Mouse (Mus musculus): ENCODE measurements around the gene Keg1. TPM values are rescaled to one million over a fixed set of nuclear protein-coding genes. Genes with fewer than 3 reads are reported as not detected.
"Not testable (repeated sequence)": the region's sequence is repeated elsewhere in the genome, so short reads cannot be mapped to it uniquely, and the experiment has no call there.

Keg1 gene
- polyA plus RNA-seq, 1 experiment from 2014 or later = 0.43 TPM

- no peak overlapping the region for H3K9ac ChIP-seq (ENCODE audit: low read length)
- ATAC-seq (replicated peaks; ENCODE audit: low FRiP score, low TSS enrichment, low read depth) (no peak), DNase-seq (ENCODE audit: low spot score) (no peak)
- no peaks in the 10 kb centered on the region for H3K27me3 ChIP-seq (replicated peaks; ENCODE audit: control insufficient read depth, insufficient read depth, low read length)
- no peak overlapping the region for H3K4me2 ChIP-seq (ENCODE audit: low read length)
- H3K36me3 ChIP-seq (ENCODE audit: control insufficient read depth, insufficient read depth, low read length) = no peaks in the 10 kb centered on the region
- H3K27ac ChIP-seq (ENCODE audit: low read depth) = no peak overlapping the region
- no peaks in the 10 kb centered on the region for H3K9me3 ChIP-seq (ENCODE audit: control insufficient read depth, low read length)
- no peaks in the 10 kb centered on the region for H3K4me1 ChIP-seq (replicated peaks; ENCODE audit: control insufficient read depth, insufficient read depth, low read length)
- H3K4me3 ChIP-seq (ENCODE audit: low read depth, low read length) = no peak overlapping the region
Observed at GRCm38 (mm10) chr19:12696221-12696620, 635 bp downstream of the Keg1 start.

- Histone ChIP-seq H3K27ac (ENCODE audit: low read depth) (no peak overlapping the region), H3K4me3 (ENCODE audit: low read depth, low read length) (no peak overlapping the region), H3K27me3 (replicated peaks; ENCODE audit: control insufficient read depth, insufficient read depth, low read length) (no peaks in the 10 kb centered on the region), H3K9me3 (ENCODE audit: control insufficient read depth, low read length) (no peaks in the 10 kb centered on the region), H3K9ac (ENCODE audit: low read length) (no peak overlapping the region), H3K36me3 (ENCODE audit: control insufficient read depth, insufficient read depth, low read length) (no peaks in the 10 kb centered on the region), H3K4me1 (replicated peaks; ENCODE audit: control insufficient read depth, insufficient read depth, low read length) (no peaks in the 10 kb centered on the region), H3K4me2 (ENCODE audit: low read length) (no peak overlapping the region)
- 83% methylated on average over 2 of the region's 2 CpGs for WGBS
- DNase-seq (ENCODE audit: low spot score) = no peak
- ATAC-seq (replicated peaks; ENCODE audit: low FRiP score, low TSS enrichment, low read depth) = no peak
Observed at GRCm38 (mm10) chr19:12708458-12708857, 12.9 kb downstream of the Keg1 start.

GRCm38 (mm10) chr19:12708986-12709385 is 13.4 kb downstream of the Keg1 start:
- H3K9me3 ChIP-seq (ENCODE audit: control insufficient read depth, low read length) = no peaks in the 10 kb centered on the region
- ATAC-seq (replicated peaks; ENCODE audit: low FRiP score, low TSS enrichment, low read depth) = no peak
- H3K4me3 ChIP-seq (ENCODE audit: low read depth, low read length) = no peak overlapping the region
- no peak for DNase-seq (ENCODE audit: low spot score)
- no peaks in the 10 kb centered on the region for H3K27me3 ChIP-seq (replicated peaks; ENCODE audit: control insufficient read depth, insufficient read depth, low read length)
- no peak overlapping the region for H3K9ac ChIP-seq (ENCODE audit: low read length)
- H3K27ac ChIP-seq (ENCODE audit: low read depth) = no peak overlapping the region
- H3K4me1 ChIP-seq (replicated peaks; ENCODE audit: control insufficient read depth, insufficient read depth, low read length) = no peaks in the 10 kb centered on the region
- H3K36me3 ChIP-seq (ENCODE audit: control insufficient read depth, insufficient read depth, low read length) = no peaks in the 10 kb centered on the region
- H3K4me2 ChIP-seq (ENCODE audit: low read length) = no peak overlapping the region

- WGBS = 74% methylated on average over 6 of the region's 6 CpGs
- Histone ChIP-seq H3K9me3 (ENCODE audit: control insufficient read depth, low read length) (no peaks in the 10 kb centered on the region), H3K36me3 (ENCODE audit: control insufficient read depth, insufficient read depth, low read length) (no peaks in the 10 kb centered on the region), H3K27ac (ENCODE audit: low read depth) (no peak overlapping the region), H3K9ac (ENCODE audit: low read length) (no peak overlapping the region), H3K4me1 (replicated peaks; ENCODE audit: control insufficient read depth, insufficient read depth, low read length) (no peaks in the 10 kb centered on the region), H3K27me3 (replicated peaks; ENCODE audit: control insufficient read depth, insufficient read depth, low read length) (no peaks in the 10 kb centered on the region), H3K4me3 (ENCODE audit: low read depth, low read length) (no peak overlapping the region), H3K4me2 (ENCODE audit: low read length) (no peak overlapping the region)
- ATAC-seq (replicated peaks; ENCODE audit: low FRiP score, low TSS enrichment, low read depth) (no peak), DNase-seq (ENCODE audit: low spot score) (no peak)
Observed at GRCm38 (mm10) chr19:12719189-12719588, 23.6 kb downstream of the Keg1 start.

GRCm38 (mm10) chr19:12720463-12720862 is 24.9 kb downstream of the Keg1 start:
- DNase-seq (ENCODE audit: low spot score) = no peak
- Histone ChIP-seq H3K4me1 (replicated peaks; ENCODE audit: control insufficient read depth, insufficient read depth, low read length) (no peaks in the 10 kb centered on the region), H3K9ac (ENCODE audit: low read length) (no peak overlapping the region), H3K27ac (ENCODE audit: low read depth) (no peak overlapping the region), H3K9me3 (ENCODE audit: control insufficient read depth, low read length) (no peaks in the 10 kb centered on the region), H3K4me2 (ENCODE audit: low read length) (no peak overlapping the region), H3K36me3 (ENCODE audit: control insufficient read depth, insufficient read depth, low read length) (no peaks in the 10 kb centered on the region), H3K27me3 (replicated peaks; ENCODE audit: control insufficient read depth, insufficient read depth, low read length) (no peaks in the 10 kb centered on the region), H3K4me3 (ENCODE audit: low read depth, low read length) (no peak overlapping the region)
- WGBS = 60% methylated on average over 2 of the region's 2 CpGs
- ATAC-seq (replicated peaks; ENCODE audit: low FRiP score, low TSS enrichment, low read depth) = no peak

- H3K4me2 ChIP-seq (ENCODE audit: low read length); H3K4me1 ChIP-seq (replicated peaks; ENCODE audit: control insufficient read depth, insufficient read depth, low read length); H3K9ac ChIP-seq (ENCODE audit: low read length); H3K36me3 ChIP-seq (ENCODE audit: control insufficient read depth, insufficient read depth, low read length); DNase-seq (ENCODE audit: low spot score); H3K27me3 ChIP-seq (replicated peaks; ENCODE audit: control insufficient read depth, insufficient read depth, low read length); H3K27ac ChIP-seq (ENCODE audit: low read depth); ATAC-seq (replicated peaks; ENCODE audit: low FRiP score, low TSS enrichment, low read depth); H3K4me3 ChIP-seq (ENCODE audit: low read depth, low read length); H3K9me3 ChIP-seq (ENCODE audit: control insufficient read depth, low read length): not testable (repeated sequence)
- WGBS = 86% methylated on average over 5 of the region's 5 CpGs
Observed at GRCm38 (mm10) chr19:12720919-12721318, 25.3 kb downstream of the Keg1 start.

DNA sequence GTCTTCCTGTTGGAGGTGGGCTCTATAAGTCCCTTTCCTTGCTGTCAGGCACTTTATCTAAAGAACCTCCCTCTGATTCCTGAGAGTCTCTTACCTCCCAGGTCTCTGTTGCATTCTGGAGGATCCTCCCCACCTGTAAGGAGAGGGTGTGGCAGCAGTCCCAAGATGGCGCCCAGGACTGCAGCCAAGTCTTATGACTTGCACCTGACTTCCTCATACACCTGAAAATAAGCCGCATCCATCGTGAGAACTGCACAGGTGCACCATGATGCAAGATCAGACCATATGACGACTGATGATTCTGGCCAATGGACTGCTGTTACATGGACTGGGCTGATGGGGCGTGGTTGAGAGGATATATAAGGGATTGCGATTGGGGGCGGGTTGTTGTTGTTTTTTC is 26.0 kb downstream of the Keg1 start:
- H3K27me3 ChIP-seq (replicated peaks; ENCODE audit: control insufficient read depth, insufficient read depth, low read length); H3K9ac ChIP-seq (ENCODE audit: low read length); H3K27ac ChIP-seq (ENCODE audit: low read depth); H3K36me3 ChIP-seq (ENCODE audit: control insufficient read depth, insufficient read depth, low read length); H3K4me2 ChIP-seq (ENCODE audit: low read length); DNase-seq (ENCODE audit: low spot score); H3K4me3 ChIP-seq (ENCODE audit: low read depth, low read length); ATAC-seq (replicated peaks; ENCODE audit: low FRiP score, low TSS enrichment, low read depth); H3K4me1 ChIP-seq (replicated peaks; ENCODE audit: control insufficient read depth, insufficient read depth, low read length); H3K9me3 ChIP-seq (ENCODE audit: control insufficient read depth, low read length): not testable (repeated sequence)
- 85% methylated on average over 7 of the region's 7 CpGs for WGBS

DNA sequence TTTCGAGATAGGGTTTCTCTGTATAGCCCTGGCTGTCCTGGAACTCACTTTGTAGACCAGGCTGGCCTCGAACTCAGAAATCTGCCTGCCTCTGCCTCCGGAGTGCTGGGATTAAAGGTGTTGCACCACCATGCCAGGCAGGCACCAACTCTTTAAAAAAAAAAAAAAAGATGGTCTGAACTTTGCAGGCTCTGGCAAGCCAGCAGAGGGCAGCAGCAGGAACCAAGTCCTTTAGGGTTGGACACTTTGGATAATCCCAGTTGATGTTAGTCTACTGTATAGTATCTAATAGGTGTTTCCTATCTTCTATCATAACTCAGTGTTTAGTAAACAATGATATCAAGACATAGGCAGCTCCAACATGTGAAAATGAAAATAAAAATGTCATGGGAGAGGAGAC is 26.7 kb downstream of the Keg1 start:
- H3K9me3 ChIP-seq (ENCODE audit: control insufficient read depth, low read length) = no peaks in the 10 kb centered on the region
- no peak overlapping the region for H3K4me2 ChIP-seq (ENCODE audit: low read length)
- no peak for ATAC-seq (replicated peaks; ENCODE audit: low FRiP score, low TSS enrichment, low read depth)
- WGBS = 57% methylated on average over 2 of the region's 3 CpGs
- no peak overlapping the region for H3K4me3 ChIP-seq (ENCODE audit: low read depth, low read length)
- H3K27ac ChIP-seq (ENCODE audit: low read depth) = no peak overlapping the region
- no peaks in the 10 kb centered on the region for H3K4me1 ChIP-seq (replicated peaks; ENCODE audit: control insufficient read depth, insufficient read depth, low read length)
- no peaks in the 10 kb centered on the region for H3K36me3 ChIP-seq (ENCODE audit: control insufficient read depth, insufficient read depth, low read length)
- H3K27me3 ChIP-seq (replicated peaks; ENCODE audit: control insufficient read depth, insufficient read depth, low read length) = no peaks in the 10 kb centered on the region
- H3K9ac ChIP-seq (ENCODE audit: low read length) = no peak overlapping the region
- DNase-seq (ENCODE audit: low spot score) = no peak

GRCm38 (mm10) chr19:12725851-12726250 is 30.3 kb downstream of the Keg1 start:
- WGBS = 77% methylated on average over 1 of the region's 1 CpGs

More at GRCm38 (mm10) chr19:12725851-12726250, 30.3 kb downstream of the Keg1 start:
- ATAC-seq (replicated peaks; ENCODE audit: low FRiP score, low TSS enrichment, low read depth) (no peak), DNase-seq (ENCODE audit: low spot score) (no peak)
- H3K4me1 ChIP-seq (replicated peaks; ENCODE audit: control insufficient read depth, insufficient read depth, low read length) = no peaks in the 10 kb centered on the region
- H3K4me3 ChIP-seq (ENCODE audit: low read depth, low read length) = no peak overlapping the region
- no peaks in the 10 kb centered on the region for H3K36me3 ChIP-seq (ENCODE audit: control insufficient read depth, insufficient read depth, low read length)
- no peak overlapping the region for H3K27ac ChIP-seq (ENCODE audit: low read depth)
- no peak overlapping the region for H3K4me2 ChIP-seq (ENCODE audit: low read length)
- no peak overlapping the region for H3K9ac ChIP-seq (ENCODE audit: low read length)
- H3K9me3 ChIP-seq (ENCODE audit: control insufficient read depth, low read length) = no peaks in the 10 kb centered on the region
- no peaks in the 10 kb centered on the region for H3K27me3 ChIP-seq (replicated peaks; ENCODE audit: control insufficient read depth, insufficient read depth, low read length)

All from intestine, embryonic 14.5 days (tissue).